Mouse (Mus musculus): ENCODE results near the gene Pi4k2a. TPM values are rescaled to one million over a fixed set of nuclear protein-coding genes. Genes with fewer than 3 reads are reported as not detected.
A peak's percentile ranks its signal among the peaks of the same experiment; 100 is the strongest.
"Not testable (repeated sequence)": the region's sequence is repeated elsewhere in the genome, so short reads cannot be mapped to it uniquely, and the experiment has no call there.

The Pi4k2a gene
- polyA plus RNA-seq, 1 experiment from 2014 or later, result 22.0 TPM

- no peak overlapping the region for H3K4me3 ChIP-seq
- no peaks in the 10 kb centered on the region for H3K27me3 ChIP-seq (replicated peaks)
- no peaks in the 10 kb centered on the region for H3K9me3 ChIP-seq (replicated peaks)
- peaks cover under 1% of the 10 kb centered on the region for H3K4me1 ChIP-seq (replicated peaks)
- peaks cover 7% of the 10 kb centered on the region for H3K36me3 ChIP-seq
- no peak overlapping the region for H3K9ac ChIP-seq
- no peak for ATAC-seq (ENCODE audit: insufficient number of reproducible peaks, low FRiP score)
- H3K4me2 ChIP-seq, result no peak overlapping the region
- WGBS, result 81% methylated on average over 11 of the region's 11 CpGs
- no peak overlapping the region for H3K27ac ChIP-seq (ENCODE audit: poor library complexity, severe bottlenecking)
Measured at GRCm38 (mm10) chr19:42080469-42080868, 9.8 kb upstream of the Pi4k2a start.

DNA sequence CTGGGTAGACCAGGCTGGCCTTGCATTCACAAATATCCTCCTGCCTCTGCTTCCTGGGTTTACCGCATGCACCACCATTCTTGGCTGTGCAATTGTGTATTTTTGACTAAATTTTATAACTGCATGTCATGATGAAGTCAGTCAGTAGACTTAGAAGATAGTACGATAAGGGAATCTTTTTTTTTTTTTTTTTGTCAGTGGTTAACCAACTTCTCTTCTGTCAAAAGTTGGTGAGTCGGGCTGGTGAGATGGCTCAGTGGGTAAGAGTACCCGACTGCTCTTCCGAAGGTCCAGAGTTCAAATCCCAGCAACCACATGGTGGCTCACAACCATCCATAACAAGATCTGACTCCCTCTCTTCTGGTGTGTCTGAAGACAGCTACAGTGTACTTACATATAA is 8.7 kb upstream of the Pi4k2a start:
- 86% methylated on average over 5 of the region's 5 CpGs for WGBS
- not testable (repeated sequence) for H3K9ac ChIP-seq

DNA sequence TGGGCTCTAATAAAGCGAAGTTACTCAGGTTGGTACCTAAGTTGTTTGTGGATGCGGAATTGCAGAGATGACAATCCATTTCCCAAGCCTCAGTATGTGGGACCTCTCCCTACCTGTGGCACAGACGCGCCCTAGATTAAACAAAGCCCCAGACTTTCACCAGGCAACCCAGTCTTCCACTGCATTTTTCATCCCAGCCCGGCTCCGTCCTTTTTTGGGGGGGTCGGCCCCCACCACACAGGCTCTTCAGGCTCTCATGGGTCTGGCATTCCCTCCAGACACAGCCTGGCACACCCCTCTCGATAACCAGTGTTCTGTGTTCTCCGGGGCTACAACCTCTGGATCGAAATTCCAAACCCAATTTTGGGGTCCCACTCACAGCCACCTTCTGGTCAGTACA is 4.6 kb upstream of the Pi4k2a start:
- WGBS, result 10% methylated on average over 10 of the region's 10 CpGs
- H3K27ac ChIP-seq (ENCODE audit: poor library complexity, severe bottlenecking), result no peak overlapping the region
- H3K4me1 ChIP-seq (replicated peaks), result peaks cover 12% of the 10 kb centered on the region
- H3K9me3 ChIP-seq (replicated peaks), result no peaks in the 10 kb centered on the region
- no peaks in the 10 kb centered on the region for H3K27me3 ChIP-seq (replicated peaks)
- no peaks in the 10 kb centered on the region for H3K36me3 ChIP-seq
- H3K4me3 ChIP-seq, result peak overlapping the region; percentile 76
- peak overlapping the region; percentile 95 for H3K4me2 ChIP-seq
- H3K9ac ChIP-seq, result peak overlapping the region; percentile 74
- no peak for ATAC-seq (ENCODE audit: insufficient number of reproducible peaks, low FRiP score)

More for the DNA sequence above, 8.7 kb upstream of the Pi4k2a start:
- H3K4me1 ChIP-seq (replicated peaks); ATAC-seq (ENCODE audit: insufficient number of reproducible peaks, low FRiP score); H3K36me3 ChIP-seq; H3K27me3 ChIP-seq (replicated peaks); H3K9me3 ChIP-seq (replicated peaks); H3K4me2 ChIP-seq; H3K4me3 ChIP-seq; H3K27ac ChIP-seq (ENCODE audit: poor library complexity, severe bottlenecking): not testable (repeated sequence)

GRCm38 (mm10) chr19:42086166-42086565 is 4.1 kb upstream of the Pi4k2a start, which contains the start of gene Morn4:
Gene Morn4, minus strand, starts transcription at chr19:42086357.
- 0% methylated on average over 21 of the region's 21 CpGs for WGBS
- peak; percentile 63 for ATAC-seq (ENCODE audit: insufficient number of reproducible peaks, low FRiP score)
- no peaks in the 10 kb centered on the region for H3K36me3 ChIP-seq

GRCm38 (mm10) chr19:42089103-42089747 is 1.0 kb upstream of the Pi4k2a start:
- H3K36me3 ChIP-seq, result peaks cover 8% of the 10 kb centered on the region; the same call in 1 of the 2 replicates
- H3K9ac ChIP-seq, result no peak overlapping the region; the same call in 1 of the 2 replicates
- peak overlapping the region; percentile 86 for H3K4me3 ChIP-seq
- no peak for ATAC-seq (ENCODE audit: insufficient number of reproducible peaks, low FRiP score)
- no peaks in the 10 kb centered on the region for H3K27me3 ChIP-seq (replicated peaks)
- peak overlapping the region; percentile 73 for H3K4me2 ChIP-seq
- H3K4me1 ChIP-seq (replicated peaks), result peaks cover 24% of the 10 kb centered on the region
- H3K27ac ChIP-seq (ENCODE audit: poor library complexity, severe bottlenecking), result peak overlapping the region; percentile 89
- no peaks in the 10 kb centered on the region for H3K9me3 ChIP-seq (replicated peaks)
- WGBS, result 21% methylated on average over 14 of the region's 14 CpGs

More at GRCm38 (mm10) chr19:42086166-42086565, 4.1 kb upstream of the Pi4k2a start, which contains the start of gene Morn4:
- no peaks in the 10 kb centered on the region for H3K9me3 ChIP-seq (replicated peaks)
- peak within 1 kb of the TSS; percentile 95 for H3K4me2 ChIP-seq
- H3K4me1 ChIP-seq (replicated peaks), result peaks cover 14% of the 10 kb centered on the region
- H3K27ac ChIP-seq (ENCODE audit: poor library complexity, severe bottlenecking), result no peak within 1 kb of the TSS
- H3K9ac ChIP-seq, result peak within 1 kb of the TSS; percentile 74
- peak within 1 kb of the TSS; percentile 76 for H3K4me3 ChIP-seq
- no peaks in the 10 kb centered on the region for H3K27me3 ChIP-seq (replicated peaks)

DNA sequence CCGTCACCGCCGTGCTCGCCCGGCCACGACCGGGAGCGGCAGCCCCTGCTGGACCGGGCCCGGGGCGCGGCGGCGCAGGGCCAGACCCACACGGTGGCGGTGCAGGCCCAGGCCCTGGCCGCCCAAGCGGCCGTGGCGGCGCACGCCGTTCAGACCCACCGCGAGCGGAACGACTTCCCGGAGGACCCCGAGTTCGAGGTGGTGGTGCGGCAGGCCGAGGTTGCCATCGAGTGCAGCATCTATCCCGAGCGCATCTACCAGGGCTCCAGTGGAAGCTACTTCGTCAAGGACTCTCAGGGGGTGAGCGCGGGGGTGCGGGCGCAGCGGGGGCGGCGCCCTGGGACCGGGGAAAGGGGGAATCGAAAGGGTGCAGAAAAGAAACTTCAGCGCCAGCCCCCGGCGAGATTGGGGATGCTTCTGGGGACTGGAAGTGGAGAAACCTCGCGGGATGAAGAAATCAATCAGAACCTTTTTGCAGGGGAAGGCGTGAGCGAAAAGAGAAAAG is 419 bp downstream of the Pi4k2a start:
- peak; percentile 72 for ATAC-seq (ENCODE audit: insufficient number of reproducible peaks, low FRiP score)
- Histone ChIP-seq H3K27ac (ENCODE audit: poor library complexity, severe bottlenecking) (peak overlapping the region; percentile 89), H3K9me3 (replicated peaks) (no peaks in the 10 kb centered on the region), H3K4me3 (peak overlapping the region; percentile 86), H3K9ac (peak overlapping the region; percentile 82), H3K4me2 (peak overlapping the region; percentile 73), H3K36me3 (peaks cover 8% of the 10 kb centered on the region; the same call in 1 of the 2 replicates), H3K27me3 (replicated peaks) (no peaks in the 10 kb centered on the region), H3K4me1 (replicated peaks) (peaks cover 21% of the 10 kb centered on the region)
- under 1% methylated on average over 52 of the region's 52 CpGs for WGBS

DNA sequence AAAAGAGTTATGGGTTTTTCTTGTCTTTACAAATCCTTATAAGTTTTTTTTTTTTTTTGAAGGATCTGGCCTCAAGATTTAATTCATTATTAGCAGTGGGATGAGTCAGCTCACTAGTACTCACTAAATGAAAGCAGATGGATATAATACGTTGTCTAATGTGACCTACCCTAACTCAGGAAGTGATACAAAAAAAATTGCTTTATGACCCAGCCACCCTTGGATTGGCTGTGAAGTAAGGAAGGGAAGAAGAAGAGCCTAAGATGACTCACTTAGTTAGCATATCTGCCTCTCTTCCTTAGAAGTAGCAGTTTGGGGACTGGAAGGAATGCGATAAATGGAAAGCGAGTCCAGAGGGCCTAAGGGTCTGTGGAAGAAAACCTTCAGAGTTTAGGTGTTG is 9.1 kb downstream of the Pi4k2a start:
- Histone ChIP-seq H3K36me3 (peaks cover 27% of the 10 kb centered on the region), H3K27me3 (replicated peaks) (no peaks in the 10 kb centered on the region), H3K4me2 (no peak overlapping the region), H3K9ac (no peak overlapping the region), H3K4me3 (no peak overlapping the region), H3K4me1 (replicated peaks) (no peaks in the 10 kb centered on the region; the same call in 1 of the 2 replicates), H3K27ac (ENCODE audit: poor library complexity, severe bottlenecking) (no peak overlapping the region), H3K9me3 (replicated peaks) (no peaks in the 10 kb centered on the region)
- 77% methylated on average over 3 of the region's 3 CpGs for WGBS
- ATAC-seq (ENCODE audit: insufficient number of reproducible peaks, low FRiP score), result no peak

GRCm38 (mm10) chr19:42104681-42105080 is 14.4 kb downstream of the Pi4k2a start:
- Histone ChIP-seq H3K36me3 (peaks cover 48% of the 10 kb centered on the region), H3K4me2 (no peak overlapping the region), H3K4me3 (no peak overlapping the region), H3K4me1 (replicated peaks) (no peaks in the 10 kb centered on the region), H3K9ac (no peak overlapping the region), H3K27me3 (replicated peaks) (no peaks in the 10 kb centered on the region), H3K27ac (ENCODE audit: poor library complexity, severe bottlenecking) (no peak overlapping the region), H3K9me3 (replicated peaks) (no peaks in the 10 kb centered on the region)
- 91% methylated on average over 9 of the region's 9 CpGs for WGBS
- ATAC-seq (ENCODE audit: insufficient number of reproducible peaks, low FRiP score), result no peak

DNA sequence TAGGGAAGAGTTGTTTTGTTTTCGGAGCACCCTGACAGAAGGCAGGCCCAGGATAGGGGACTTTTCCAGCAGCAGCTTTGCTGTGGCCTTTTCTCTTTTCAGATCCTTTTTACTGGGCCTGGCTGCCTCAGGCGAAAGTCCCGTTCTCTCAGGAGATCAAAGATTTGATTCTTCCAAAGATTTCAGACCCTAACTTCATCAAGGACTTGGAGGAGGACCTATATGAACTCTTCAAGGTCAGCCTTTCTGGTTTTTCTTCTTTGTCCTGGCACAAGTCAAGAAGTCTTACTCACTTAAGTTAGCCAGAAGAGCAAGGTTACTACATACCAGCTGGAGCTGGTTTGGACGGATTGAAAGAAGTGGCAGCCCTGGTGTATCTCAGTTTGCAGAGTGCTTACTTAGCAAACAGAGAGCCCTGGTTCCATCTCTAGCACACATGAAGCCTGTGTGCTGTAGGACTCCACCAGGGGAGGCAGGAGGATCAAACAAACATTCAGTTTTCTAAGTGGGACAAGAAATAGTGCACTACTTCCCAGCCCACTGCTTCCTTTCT is 25.6 kb downstream of the Pi4k2a start:
- H3K4me1 ChIP-seq (replicated peaks), result no peaks in the 10 kb centered on the region
- no peak overlapping the region for H3K9ac ChIP-seq
- no peak overlapping the region for H3K4me2 ChIP-seq
- no peak overlapping the region for H3K4me3 ChIP-seq
- H3K27me3 ChIP-seq (replicated peaks), result no peaks in the 10 kb centered on the region
- no peak for ATAC-seq (ENCODE audit: insufficient number of reproducible peaks, low FRiP score)
- WGBS, result 88% methylated on average over 4 of the region's 4 CpGs
- H3K27ac ChIP-seq (ENCODE audit: poor library complexity, severe bottlenecking), result no peak overlapping the region
- no peaks in the 10 kb centered on the region for H3K9me3 ChIP-seq (replicated peaks)
- peaks cover 64% of the 10 kb centered on the region for H3K36me3 ChIP-seq

DNA sequence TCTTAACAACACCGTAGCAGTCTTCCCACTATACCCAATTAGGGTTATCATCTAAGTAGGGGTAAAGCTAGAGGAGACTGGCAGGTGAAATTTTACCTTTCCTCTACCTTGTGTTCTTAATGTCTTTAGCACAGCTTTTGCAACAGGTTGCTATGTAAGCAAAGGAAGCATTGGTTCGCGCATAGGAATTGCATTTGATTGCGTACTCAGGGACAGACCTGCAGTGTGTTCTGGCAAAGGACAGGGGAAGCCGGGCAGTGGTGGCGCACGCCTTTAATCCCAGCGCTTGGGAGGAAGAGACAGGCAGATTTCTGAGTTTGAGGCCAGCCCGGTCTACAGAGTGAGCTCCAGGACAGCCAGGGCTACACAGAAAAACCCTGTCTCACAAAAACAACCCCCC is 27.9 kb downstream of the Pi4k2a start:
- H3K4me2 ChIP-seq, result no peak overlapping the region
- no peaks in the 10 kb centered on the region for H3K27me3 ChIP-seq (replicated peaks)
- no peak for ATAC-seq (ENCODE audit: insufficient number of reproducible peaks, low FRiP score)
- 94% methylated on average over 9 of the region's 9 CpGs for WGBS
- H3K9ac ChIP-seq, result no peak overlapping the region
- peaks cover 83% of the 10 kb centered on the region for H3K36me3 ChIP-seq
- H3K27ac ChIP-seq (ENCODE audit: poor library complexity, severe bottlenecking), result no peak overlapping the region
- no peaks in the 10 kb centered on the region for H3K9me3 ChIP-seq (replicated peaks)
- H3K4me3 ChIP-seq, result no peak overlapping the region
- H3K4me1 ChIP-seq (replicated peaks), result no peaks in the 10 kb centered on the region

DNA sequence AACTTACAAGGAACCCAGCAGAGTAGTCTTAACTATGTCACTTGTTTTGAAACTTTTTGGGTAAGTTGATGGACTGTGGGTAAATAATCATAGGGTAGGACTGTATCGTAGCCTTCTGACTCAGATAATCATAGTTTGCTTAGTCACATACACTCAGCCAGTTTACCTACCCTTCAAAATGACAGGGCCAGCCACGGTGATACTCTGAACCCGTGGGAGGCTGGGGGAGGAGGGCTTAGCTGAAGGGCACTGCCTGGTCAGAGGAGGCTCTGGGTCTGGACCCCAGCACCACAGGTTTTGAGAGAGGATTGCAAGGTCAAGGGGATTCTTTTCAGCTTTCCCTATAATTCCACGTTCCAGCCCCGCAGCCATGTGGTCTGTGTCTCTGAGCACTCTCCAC is 28.3 kb downstream of the Pi4k2a start:
- H3K9ac ChIP-seq, result no peak overlapping the region
- no peaks in the 10 kb centered on the region for H3K4me1 ChIP-seq (replicated peaks)
- 83% methylated on average over 5 of the region's 5 CpGs for WGBS
- no peak overlapping the region for H3K27ac ChIP-seq (ENCODE audit: poor library complexity, severe bottlenecking)
- peaks cover 83% of the 10 kb centered on the region for H3K36me3 ChIP-seq
- no peak for ATAC-seq (ENCODE audit: insufficient number of reproducible peaks, low FRiP score)
- no peaks in the 10 kb centered on the region for H3K27me3 ChIP-seq (replicated peaks)
- no peaks in the 10 kb centered on the region for H3K9me3 ChIP-seq (replicated peaks)
- no peak overlapping the region for H3K4me2 ChIP-seq
- H3K4me3 ChIP-seq, result no peak overlapping the region

Data from heart, embryonic 12.5 days (tissue).